Mouse (Mus musculus) G1E (cell line): ENCODE data around the gene Cabin1.

Experiments
- CTCF ChIP-seq: IDR thresholded peaks from 2 replicates; pipeline ENCODE4 v1.5.1; 2012; ENCODE audit warnings: low read depth, low read length, inconsistent platforms, mixed read lengths
- GATA1 ChIP-seq: IDR thresholded peaks from 2 replicates; pipeline ENCODE4 v1.6.1; 2012; ENCODE audit warnings: borderline replicate concordance, low read length, inconsistent platforms, mixed read lengths
- GATA2 ChIP-seq: IDR thresholded peaks from 2 replicates; pipeline ENCODE4 v1.6.1; 2012; ENCODE audit warnings: low read depth, low read length, inconsistent platforms, borderline replicate concordance
- POLR2AphosphoS5 ChIP-seq: IDR thresholded peaks from 2 replicates; pipeline ENCODE4 v1.6.1; 2012; ENCODE audit warnings: low read depth, low read length, inconsistent platforms; ENCODE audit not compliant: insufficient replicate concordance
- TAL1 ChIP-seq: conservative IDR thresholded peaks from 2 replicates; pipeline ENCODE4 v1.6.1; 2012; ENCODE audit warnings: low read depth, low read length, inconsistent platforms, mixed read lengths

DNA sequence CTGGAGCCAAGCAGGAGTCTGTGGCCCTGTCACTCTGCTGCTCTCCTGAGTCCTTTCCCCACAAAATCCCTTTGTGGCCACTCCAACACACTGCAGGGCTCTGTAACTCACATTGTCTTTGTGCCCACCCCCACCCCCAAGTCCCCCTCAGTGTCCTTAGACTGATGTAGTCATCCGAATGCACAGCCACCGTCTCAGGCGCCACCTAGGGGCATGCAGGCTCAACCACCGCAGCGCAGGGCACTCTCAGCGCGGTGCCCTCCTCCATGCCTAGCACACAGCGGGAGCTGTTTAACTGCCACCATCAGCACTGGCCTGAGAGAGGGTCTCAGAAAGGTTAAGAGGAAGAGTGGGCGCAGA, 55.5 kb downstream of the Cabin1 start:
- TF ChIP-seq CTCF (no peak), GATA2 (no peak), TAL1 (no peak), GATA1 (no peak), POLR2AphosphoS5 (no peak)
